Mouse (Mus musculus) kidney, adult 2 months (tissue): ENCODE data around the gene Tox4. TPM values are rescaled to one million over a fixed set of nuclear protein-coding genes. Genes with fewer than 3 reads are reported as not detected.

ENCODE experiments used
- DNase-seq: peaks from one replicate; pipeline ENCODE4 v3.0.0; 2021
- H3K27ac ChIP-seq: fragments of 200-500 bp; 2 replicates; pipeline ENCODE4 v1.5.1; 2012; ENCODE audit warnings: low read depth, low read length, control low read depth, inconsistent platforms; ENCODE audit not compliant: insufficient read depth
- H3K27me3 ChIP-seq: fragments of 200-500 bp; replicated peaks from 2 replicates; pipeline ENCODE4 v1.6.1; 2012; ENCODE audit warnings: mild to moderate bottlenecking, moderate library complexity, low read length, inconsistent platforms; ENCODE audit not compliant: control insufficient read depth, insufficient read depth
- H3K36me3 ChIP-seq: fragments of 200-500 bp; 2 replicates; pipeline ENCODE4 v1.6.1; 2012; ENCODE audit warnings: mild to moderate bottlenecking, moderate library complexity, low read length, inconsistent platforms; ENCODE audit not compliant: control insufficient read depth, insufficient read depth
- H3K4me1 ChIP-seq: fragments of 200-500 bp; 2 replicates; pipeline ENCODE4 v1.6.1; 2011; ENCODE audit warnings: low read length; ENCODE audit not compliant: control insufficient read depth, insufficient read depth
- H3K4me3 ChIP-seq: fragments of 200-500 bp; 2 replicates; pipeline ENCODE4 v1.5.1; 2011; ENCODE audit warnings: mild to moderate bottlenecking, low read depth, low read length, control low read depth; ENCODE audit not compliant: insufficient read depth
- CTCF ChIP-seq: fragments of 200-500 bp; conservative IDR thresholded peaks from 2 replicates; pipeline ENCODE4 v1.5.1; 2011; ENCODE audit warnings: low read depth, mild to moderate bottlenecking, control low read depth, low read length, moderate library complexity, mixed read lengths; ENCODE audit not compliant: insufficient read depth, insufficient read length
- POLR2A ChIP-seq: fragments of 200-500 bp; IDR thresholded peaks from one replicate; pipeline ENCODE4 v1.6.1; 2011; ENCODE audit warnings: low read depth, low read length, control low read depth
- WGBS: fragments of 180-500 bp; shearing (Covaris S2); methylation state at CpG from one replicate; pipeline ENCODE4 v1.1.7; 2018; 5-methylcytosine and 5-hydroxymethylcytosine counted together
- polyA plus RNA-seq: library from polyadenylated mRNA; depleted of rRNA; stranded (reverse); fragments of >200 nt; gene quantifications from 2 replicates; pipeline ENCODE4 v1.2.3, GENCODE M21; 2012; rRNA removed

Tox4 gene
- polyA plus RNA-seq, 1 experiment: 32.0 TPM

DNA sequence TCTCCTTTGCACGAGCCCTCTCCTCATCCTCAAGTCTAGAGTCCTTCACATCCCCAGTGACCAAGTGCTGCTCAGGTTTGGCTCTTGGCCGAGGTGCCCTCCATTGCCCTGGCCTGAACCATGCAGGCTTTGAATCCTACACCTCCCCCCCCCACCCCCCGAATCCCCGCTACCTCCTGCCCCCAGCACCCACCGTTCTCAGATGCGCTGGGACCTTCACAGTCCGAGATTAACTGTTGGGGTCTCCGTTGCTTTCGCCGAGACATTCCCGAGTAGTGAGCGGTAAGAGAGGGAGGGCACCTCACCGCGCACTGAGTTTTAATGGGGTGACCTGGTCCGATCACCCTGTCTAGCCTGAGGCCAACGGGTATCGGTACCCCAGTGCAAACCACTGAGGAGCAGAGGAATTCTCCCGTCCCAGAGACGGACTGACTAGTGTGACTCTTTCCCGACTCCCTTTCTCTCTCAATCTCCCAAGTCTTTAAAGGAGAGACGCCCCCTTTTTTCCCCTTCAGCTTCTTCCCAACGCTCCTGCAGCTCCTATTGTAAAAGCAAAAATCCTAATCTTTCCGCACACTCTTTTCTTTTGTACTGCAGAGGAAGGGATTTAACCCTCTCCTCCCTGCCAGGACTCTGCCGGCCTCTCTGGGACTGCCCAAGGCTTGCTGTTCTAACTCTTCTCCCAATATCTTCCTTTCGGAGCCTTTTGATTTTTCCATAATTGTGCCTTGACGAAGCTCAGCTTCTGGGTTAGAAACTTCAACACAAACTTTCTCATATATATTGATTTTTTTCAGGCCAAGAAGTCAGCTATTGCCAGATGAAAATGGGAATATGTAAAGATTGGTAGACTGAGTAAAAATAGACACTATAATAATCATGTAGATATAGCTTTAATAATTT is 49.2 kb downstream of the Tox4 start, which contains the start of gene Sall2:
Gene Sall2 (minus strand): TSS at position 853 of the 903 bp plus-strand sequence.
- DNase-seq: no peak

DNA sequence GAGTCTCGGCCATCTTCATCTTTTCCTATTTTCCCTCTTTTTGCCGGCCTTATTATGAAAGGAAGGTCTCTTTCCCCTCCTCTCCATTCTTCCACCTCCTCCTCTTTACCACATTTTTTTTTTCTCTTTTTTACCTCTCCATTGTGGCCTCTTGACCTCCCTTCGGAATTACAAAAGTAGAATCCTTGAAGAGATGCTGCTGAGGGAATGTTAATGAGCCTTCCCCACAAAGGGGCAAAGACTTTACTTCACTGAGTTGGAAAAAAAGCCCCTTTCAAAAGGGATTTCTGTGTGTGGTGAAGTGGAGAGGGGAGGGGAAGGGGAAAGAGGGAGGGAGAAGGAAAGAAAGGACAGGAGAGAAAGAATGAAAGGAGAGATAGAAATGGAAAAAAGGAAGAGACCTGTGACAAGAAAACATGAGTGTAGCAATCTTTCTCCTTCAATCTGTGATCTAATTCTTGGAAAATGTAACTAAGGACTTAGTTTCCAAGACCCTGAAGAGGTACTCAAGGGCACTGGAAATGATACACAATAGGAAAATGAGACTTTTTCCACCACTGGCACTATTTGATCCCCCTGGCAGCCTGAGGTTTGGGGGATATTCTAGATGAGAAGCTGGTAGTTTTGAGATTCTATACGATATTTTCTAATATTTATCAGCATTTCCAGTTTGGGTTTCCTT is 52.3 kb downstream of the Tox4 start:
- TF ChIP-seq POLR2A (no peak), CTCF (no peak)
- Histone ChIP-seq H3K4me1 (no peaks in the 10 kb centered on the region), H3K27me3 (no peaks in the 10 kb centered on the region; the same call in 1 of the 2 replicates), H3K36me3 (no peaks in the 10 kb centered on the region), H3K27ac (no peak overlapping the region), H3K4me3 (no peak overlapping the region)
- WGBS: 37% methylated on average over 4 of the region's 4 CpGs
- no peak for DNase-seq

More for the DNA sequence above, 49.2 kb downstream of the Tox4 start, which contains the start of gene Sall2:
- no peaks in the 10 kb centered on the region for H3K36me3 ChIP-seq
- TF ChIP-seq CTCF: no peak
- no peak for TF ChIP-seq POLR2A
- H3K27ac ChIP-seq: no peak within 1 kb of the TSS
- H3K4me1 ChIP-seq: no peaks in the 10 kb centered on the region
- H3K4me3 ChIP-seq: peak within 1 kb of the TSS; percentile 20; the same call in 1 of the 2 replicates
- H3K27me3 ChIP-seq: no peaks in the 10 kb centered on the region; the same call in 1 of the 2 replicates
- 6% methylated on average over 26 of the region's 26 CpGs for WGBS

DNA sequence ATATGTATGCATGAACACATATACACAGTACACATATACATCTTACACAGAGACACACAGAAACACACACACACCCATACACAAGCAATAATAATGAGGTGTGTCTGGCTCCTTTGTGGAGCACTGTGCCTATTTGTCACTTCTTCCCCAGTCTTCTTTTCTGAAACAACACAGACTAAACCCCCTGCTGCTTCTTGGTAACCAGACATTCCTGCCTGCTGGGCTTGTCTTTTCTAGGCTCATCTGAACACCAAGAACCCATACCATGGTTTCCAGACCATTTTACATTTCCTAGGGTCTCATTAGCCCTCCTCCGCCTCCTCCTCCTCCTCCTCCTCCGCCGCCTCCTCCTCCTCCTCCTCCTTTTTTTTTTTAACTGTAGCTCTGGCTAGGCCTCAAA is 53.2 kb downstream of the Tox4 start:
- Histone ChIP-seq H3K4me3 (no peak overlapping the region), H3K27me3 (no peaks in the 10 kb centered on the region; the same call in 1 of the 2 replicates), H3K27ac (no peak overlapping the region), H3K4me1 (no peaks in the 10 kb centered on the region), H3K36me3 (no peaks in the 10 kb centered on the region)
- 80% methylated on average over 1 of the region's 3 CpGs for WGBS
- DNase-seq: no peak
- TF ChIP-seq POLR2A: no peak
- no peak for TF ChIP-seq CTCF

DNA sequence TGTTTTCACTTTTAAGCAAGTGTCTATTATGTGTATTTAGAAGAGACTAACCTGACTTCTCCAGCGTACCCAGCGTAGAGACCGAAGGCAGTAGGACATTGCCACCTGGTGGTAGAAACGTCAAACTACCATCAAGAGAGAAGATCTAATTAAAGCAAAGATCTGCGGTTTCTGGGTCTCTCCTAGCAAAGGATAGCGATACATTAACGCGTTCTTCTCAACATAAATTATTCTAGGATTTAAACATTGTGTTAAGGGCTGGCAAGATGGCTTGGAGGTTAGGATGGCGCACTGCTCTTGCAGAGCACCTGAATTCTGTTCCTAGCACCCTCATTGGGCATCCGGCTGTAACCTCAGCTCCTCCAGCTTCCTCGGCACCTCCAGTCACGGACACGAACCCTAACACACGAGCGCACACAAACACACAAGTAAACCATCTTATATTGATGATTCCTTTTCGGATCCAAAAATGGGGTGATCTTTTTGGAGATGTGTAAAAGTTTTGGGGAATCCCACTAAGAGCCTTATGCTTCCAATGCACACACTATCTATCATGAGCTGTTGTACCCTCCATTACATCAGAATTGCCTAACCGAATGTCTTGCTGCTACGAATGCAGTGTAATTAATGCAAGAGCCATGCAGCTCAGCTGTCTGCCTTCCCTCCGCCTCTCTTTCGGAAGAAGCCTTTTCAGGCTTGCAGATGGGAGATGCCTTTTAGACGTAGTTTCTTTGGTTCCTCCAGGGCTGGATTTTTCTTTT is 60.0 kb downstream of the Tox4 start:
- no peak overlapping the region for H3K4me3 ChIP-seq
- whole genome bisulfite sequencing: 14% methylated on average over 21 of the region's 21 CpGs

DNA sequence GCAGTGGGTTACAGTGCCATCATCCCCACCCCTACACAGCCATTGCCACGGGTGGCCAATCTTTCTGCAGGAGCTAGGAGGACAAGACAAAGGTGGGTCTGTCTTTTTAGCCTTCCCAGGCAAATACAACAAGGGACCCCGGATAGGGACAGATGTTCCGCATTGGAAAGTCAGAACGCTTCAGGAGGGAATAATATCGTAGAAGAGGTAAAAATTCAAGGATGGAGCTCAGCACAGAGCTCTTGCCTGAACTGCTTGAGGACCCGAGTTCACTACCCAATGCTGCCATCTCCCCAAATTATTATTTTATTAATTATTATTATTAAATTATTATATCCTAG is 60.5 kb downstream of the Tox4 start:
- H3K27ac ChIP-seq: no peak overlapping the region
- TF ChIP-seq CTCF (no peak), POLR2A (no peak)
- no peaks in the 10 kb centered on the region for H3K36me3 ChIP-seq
- 75% methylated on average over 6 of the region's 6 CpGs for WGBS
- no peak for DNase-seq
- H3K4me3 ChIP-seq: no peak overlapping the region
- no peaks in the 10 kb centered on the region for H3K27me3 ChIP-seq
- no peaks in the 10 kb centered on the region for H3K4me1 ChIP-seq

More for the DNA sequence above, 60.0 kb downstream of the Tox4 start:
- no peaks in the 10 kb centered on the region for H3K36me3 ChIP-seq
- TF ChIP-seq CTCF (peak; percentile 88), POLR2A (no peak)
- no peaks in the 10 kb centered on the region for H3K4me1 ChIP-seq
- no peak overlapping the region for H3K27ac ChIP-seq
- no peaks in the 10 kb centered on the region for H3K27me3 ChIP-seq
- DNase-seq: peak; percentile 81

Other genes with a start within 250 kb of the Tox4 start
- not detected in 2 replicates for gene Olfr221, start 236.7 kb upstream of the Tox4 start, polyA plus RNA-seq
- gene Hnrnpc, start 175.1 kb upstream of the Tox4 start, polyA plus RNA-seq: 62.9 and 90.0 TPM in 2 replicates
- gene Rpgrip1, start 168.4 kb upstream of the Tox4 start, polyA plus RNA-seq: 2.5 and 2.9 TPM in 2 replicates
- gene Supt16, start 81.7 kb upstream of the Tox4 start, polyA plus RNA-seq: 7.1 and 10.2 TPM in 2 replicates
- 20.6 and 22.1 TPM in 2 replicates for gene Chd8, start 21.4 kb upstream of the Tox4 start, polyA plus RNA-seq
- gene Rab2b, start 399 bp downstream of the Tox4 start, polyA plus RNA-seq: 7.5 and 8.4 TPM in 2 replicates
- gene Mettl3, start 26.0 kb downstream of the Tox4 start, polyA plus RNA-seq: 16.0 and 23.5 TPM in 2 replicates
- 16.9 and 18.3 TPM in 2 replicates for gene Sall2, start 49.6 kb downstream of the Tox4 start, polyA plus RNA-seq
- not detected in 2 replicates for gene Olfr1513, start 77.3 kb downstream of the Tox4 start, polyA plus RNA-seq
- not detected in 2 replicates for gene Olfr1512, start 100.0 kb downstream of the Tox4 start, polyA plus RNA-seq
- not detected in 2 replicates for gene Olfr1511, start 118.2 kb downstream of the Tox4 start, polyA plus RNA-seq
- not detected in 2 replicates for gene Olfr1510, start 135.2 kb downstream of the Tox4 start, polyA plus RNA-seq
- gene Olfr1509, start 163.8 kb downstream of the Tox4 start, polyA plus RNA-seq: not detected in 2 replicates
- not detected in 2 replicates for gene Olfr1508, start 188.3 kb downstream of the Tox4 start, polyA plus RNA-seq
- not detected in 2 replicates for gene Olfr1507, start 216.6 kb downstream of the Tox4 start, polyA plus RNA-seq